Mouse (Mus musculus) CH12.LX (cell line): ENCODE results near the gene Nepro.

Experiments
- CTCF ChIP-seq, 2 experiments: IDR thresholded peaks in 1 of 2; conservative IDR thresholded peaks in 1 of 2; 2 replicates each; pipeline ENCODE4 v1.5.1; 2011 to 2012; ENCODE audit warnings: low read depth in 2 of 2, low read length in 2 of 2, improper control_type of control experiment in 1 of 2, inconsistent platforms in 1 of 2, mild to moderate bottlenecking in 1 of 2, moderate library complexity in 1 of 2
- E2F4 ChIP-seq: IDR thresholded peaks from 2 replicates; pipeline ENCODE4 v1.6.1; 2011; ENCODE audit warnings: low read depth, low read length, improper control_type of control experiment; ENCODE audit not compliant: insufficient replicate concordance
- JUND ChIP-seq: conservative IDR thresholded peaks from 2 replicates; pipeline ENCODE4 v1.6.1; 2011; ENCODE audit warnings: low read depth, low read length, improper control_type of control experiment
- KAT2A ChIP-seq: IDR thresholded peaks from 2 replicates; pipeline ENCODE4 v1.6.1; 2012; ENCODE audit warnings: low read length, improper control_type of control experiment, inconsistent platforms; ENCODE audit not compliant: insufficient replicate concordance
- MAFK ChIP-seq: IDR thresholded peaks from 2 replicates; pipeline ENCODE4 v1.6.1; 2011; ENCODE audit warnings: low read length, improper control_type of control experiment; ENCODE audit not compliant: insufficient replicate concordance
- MEF2A ChIP-seq: IDR thresholded peaks from 2 replicates; pipeline ENCODE4 v1.6.1; 2014; ENCODE audit warnings: low read depth, mild to moderate bottlenecking, inconsistent platforms, low read length, improper control_type of control experiment, borderline replicate concordance
- MYC ChIP-seq: IDR thresholded peaks from 2 replicates; pipeline ENCODE4 v1.6.1; 2011; ENCODE audit warnings: low read depth, mild to moderate bottlenecking, improper control_type of control experiment, low read length
- NRF1 ChIP-seq: IDR thresholded peaks from 2 replicates; pipeline ENCODE4 v1.6.1; 2014; ENCODE audit warnings: low read depth, mild to moderate bottlenecking, inconsistent platforms, low read length, improper control_type of control experiment, moderate library complexity
- POLR2A ChIP-seq: IDR thresholded peaks from 2 replicates; pipeline ENCODE4 v1.6.1; 2011; ENCODE audit warnings: low read depth, mild to moderate bottlenecking, improper control_type of control experiment, low read length
- RCOR1 ChIP-seq: conservative IDR thresholded peaks from 2 replicates; pipeline ENCODE4 v1.6.1; 2012; ENCODE audit warnings: low read depth, mild to moderate bottlenecking, inconsistent platforms, low read length, improper control_type of control experiment
- SIN3A ChIP-seq: IDR thresholded peaks from 2 replicates; pipeline ENCODE4 v1.6.1; 2012; ENCODE audit warnings: low read length, improper control_type of control experiment, inconsistent platforms
- USF1 ChIP-seq: IDR thresholded peaks from 2 replicates; pipeline ENCODE4 v1.6.1; 2014; ENCODE audit warnings: low read depth, mild to moderate bottlenecking, inconsistent platforms, low read length, improper control_type of control experiment
- ZNF384 ChIP-seq: IDR thresholded peaks from 2 replicates; pipeline ENCODE4 v1.6.1; 2012; ENCODE audit warnings: low read depth, low read length, improper control_type of control experiment, inconsistent platforms

DNA sequence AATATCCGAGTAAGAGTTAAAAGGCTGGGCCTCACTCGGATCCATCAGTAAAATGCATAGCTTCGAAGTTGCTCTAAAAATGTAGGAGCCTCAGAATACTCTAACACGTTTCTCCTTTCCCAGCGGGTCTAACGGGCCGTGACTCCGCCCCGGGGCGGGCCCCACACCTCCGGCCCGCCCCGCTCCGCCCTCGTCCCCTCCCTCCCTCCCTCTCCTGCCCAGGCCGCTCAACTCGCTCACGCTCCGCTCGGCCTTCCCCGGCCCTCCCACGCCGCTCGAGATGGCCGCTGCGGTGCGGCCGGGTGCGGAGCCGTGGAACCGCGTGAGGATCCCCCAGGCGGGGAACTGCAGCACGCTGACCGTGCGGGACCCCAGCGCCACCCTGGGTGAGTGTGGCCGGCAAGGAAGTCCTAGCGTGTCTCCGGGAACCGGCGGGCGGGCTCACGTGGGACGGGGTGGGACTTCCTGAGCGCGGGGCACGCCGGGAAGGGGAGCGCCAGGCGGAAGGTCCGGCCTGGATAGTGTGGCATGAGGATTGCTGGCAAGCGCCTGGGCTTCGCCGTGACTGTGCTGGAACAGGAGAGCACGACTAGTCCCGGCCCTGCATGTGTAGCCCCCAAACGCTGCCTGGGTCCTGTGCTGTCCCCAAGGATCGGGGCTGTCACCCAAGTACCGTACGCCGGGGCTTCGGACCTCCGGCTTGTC, at the start of gene Nepro:
- TF ChIP-seq POLR2A, result peak; percentile 97
- peak; percentile 93 for TF ChIP-seq SIN3A
- no peak for TF ChIP-seq CTCF (conservative IDR thresholded peaks at IDR 0.05 in 1 of 2, IDR thresholded peaks at IDR 0.05 in 1 of 2; ENCODE audit: low read depth in 2 of 2, low read length in 2 of 2)
- peak; percentile 83; the same call in 1 of the 2 replicates for TF ChIP-seq KAT2A
- TF ChIP-seq MYC, result peak; percentile 76; the same call in 1 of the 2 replicates
- no peak for TF ChIP-seq ZNF384
- no peak for TF ChIP-seq JUND
- TF ChIP-seq E2F4, result 0 out of 2 replicates have a peak, but pooled peaks have one; percentile 32
- no peak for TF ChIP-seq MAFK
- peak; percentile 25; the same call in 1 of the 2 replicates for TF ChIP-seq NRF1
- 0 out of 2 replicates have a peak, but pooled peaks have one; percentile 11 for TF ChIP-seq RCOR1
- peak; percentile 86 for TF ChIP-seq USF1
- peak; percentile 73 for TF ChIP-seq MEF2A
